Mouse (Mus musculus) megakaryocyte, embryonic 14.5 days (primary cell): ENCODE results near the gene Myo1a.

ENCODE experiments used
- FLI1 ChIP-seq: IDR thresholded peaks from 2 replicates; pipeline ENCODE4 v1.6.1; 2012; ENCODE audit warnings: low read length, inconsistent platforms, mixed read lengths
- GATA1 ChIP-seq: IDR thresholded peaks from 3 replicates; pipeline ENCODE4 v1.6.1; 2012; ENCODE audit warnings: mixed read lengths, low read length, inconsistent platforms, borderline replicate concordance

DNA sequence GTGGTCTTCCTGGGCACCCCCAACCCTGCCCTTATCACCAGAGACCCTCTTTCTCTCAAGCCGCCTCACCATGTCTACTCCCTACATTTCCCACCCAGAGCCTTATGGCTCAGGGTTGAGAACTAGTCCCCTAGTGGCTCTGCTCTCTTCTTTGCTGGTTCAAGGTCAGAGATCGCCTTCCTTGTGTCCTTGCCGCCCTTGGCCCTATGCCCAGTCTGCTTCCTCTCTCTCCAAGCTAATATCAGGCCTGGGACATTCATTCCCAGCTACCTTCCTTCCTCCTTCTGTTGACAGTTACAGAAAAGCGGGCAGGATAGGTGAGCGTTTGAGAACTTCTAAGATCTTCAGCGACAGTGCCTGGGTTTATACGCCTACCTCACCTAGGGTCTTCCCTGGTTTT lies 2.8 kb downstream of the Myo1a start:
- TF ChIP-seq GATA1 (no peak), FLI1 (no peak)
